Mouse (Mus musculus) megakaryocyte, embryonic 14.5 days (primary cell): ENCODE measurements around the gene Rnase2b.

Experiments used
- FLI1 ChIP-seq: IDR thresholded peaks from 2 replicates; pipeline ENCODE4 v1.6.1; 2012; ENCODE audit warnings: low read length, inconsistent platforms, mixed read lengths
- GATA1 ChIP-seq: IDR thresholded peaks from 3 replicates; pipeline ENCODE4 v1.6.1; 2012; ENCODE audit warnings: mixed read lengths, low read length, inconsistent platforms, borderline replicate concordance

GRCm38 (mm10) chr14:51199098-51200023 lies 37.3 kb downstream of the Rnase2b start, which contains the start of gene Ang2:
- TF ChIP-seq FLI1 (no peak), GATA1 (no peak)
